Mouse (Mus musculus) limb, embryonic 10.5 days (tissue): ENCODE data around the gene Camta1. TPM values are rescaled to one million over a fixed set of nuclear protein-coding genes. Genes with fewer than 3 reads are reported as not detected.

Source experiments
- DNase-seq: peaks from one replicate; pipeline ENCODE4 v3.0.0-alpha.2; 2017; ENCODE audit warnings: low spot score
- H3K27ac ChIP-seq: fragments of 300-500 bp; sonication (generic); 2 replicates; pipeline ENCODE4 v1.5.1; 2016; ENCODE audit warnings: mild to moderate bottlenecking
- H3K27me3 ChIP-seq: fragments of 300-500 bp; sonication (generic); 2 replicates; pipeline ENCODE4 v1.6.1; 2016; ENCODE audit warnings: low read depth, mild to moderate bottlenecking; ENCODE audit not compliant: poor library complexity, severe bottlenecking
- H3K36me3 ChIP-seq: fragments of 300-500 bp; sonication (generic); 2 replicates; pipeline ENCODE4 v1.6.1; 2016; ENCODE audit warnings: mild to moderate bottlenecking, moderate library complexity
- H3K4me1 ChIP-seq: fragments of 300-500 bp; sonication (generic); 2 replicates; pipeline ENCODE4 v1.6.1; 2016
- H3K4me3 ChIP-seq: fragments of 300-500 bp; sonication (generic); 2 replicates; pipeline ENCODE4 v1.5.1; 2016; ENCODE audit warnings: mild to moderate bottlenecking, moderate library complexity
- H3K9me3 ChIP-seq: fragments of 300-500 bp; sonication (generic); replicated peaks from 2 replicates; pipeline ENCODE4 v1.6.1; 2016; ENCODE audit warnings: mild to moderate bottlenecking
- WGBS: fragments of 180-500 bp; shearing (Covaris S2); methylation state at CpG from one replicate; pipeline ENCODE4 v1.1.7; 2016; 5-methylcytosine and 5-hydroxymethylcytosine counted together
- polyA plus RNA-seq: library from polyadenylated mRNA; unstranded; fragments of >200 nt; fragmentation: Nextera tagmentation; extraction: Ambion mirVana; gene quantifications from 2 replicates; pipeline ENCODE4 v1.2.1, GENCODE M21; 2016

Gene Camta1
- polyA plus RNA-seq, 1 experiment from 2014 or later: 102 TPM

DNA sequence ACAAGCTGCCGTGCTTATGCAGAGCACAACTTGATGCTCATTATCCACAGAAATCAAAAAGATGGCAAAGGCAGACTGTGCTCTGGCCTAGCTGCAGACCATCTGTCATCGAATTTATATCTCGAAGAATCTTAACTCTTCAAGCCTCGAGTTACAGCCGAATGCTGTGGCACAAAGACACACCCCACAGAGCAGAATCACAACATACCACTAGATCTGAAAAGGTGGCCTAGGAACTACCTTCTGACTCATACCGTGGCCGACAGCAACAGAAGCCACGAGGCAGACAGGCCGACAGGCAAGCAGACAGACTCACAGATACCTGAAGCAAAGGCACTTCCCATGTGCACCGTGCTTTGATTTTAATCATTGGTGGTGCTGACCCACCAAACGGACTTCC is 758.0 kb downstream of the Camta1 start:
- H3K36me3 ChIP-seq: peaks cover 4% of the 10 kb centered on the region; the same call in 1 of the 2 replicates
- H3K4me3 ChIP-seq: no peak overlapping the region
- peaks cover 14% of the 10 kb centered on the region for H3K4me1 ChIP-seq
- no peak overlapping the region for H3K27ac ChIP-seq
- 89% methylated on average over 11 of the region's 11 CpGs for WGBS
- peaks cover 30% of the 10 kb centered on the region for H3K27me3 ChIP-seq
- H3K9me3 ChIP-seq: no peaks in the 10 kb centered on the region; the same call in 1 of the 2 replicates
- DNase-seq: no peak

DNA sequence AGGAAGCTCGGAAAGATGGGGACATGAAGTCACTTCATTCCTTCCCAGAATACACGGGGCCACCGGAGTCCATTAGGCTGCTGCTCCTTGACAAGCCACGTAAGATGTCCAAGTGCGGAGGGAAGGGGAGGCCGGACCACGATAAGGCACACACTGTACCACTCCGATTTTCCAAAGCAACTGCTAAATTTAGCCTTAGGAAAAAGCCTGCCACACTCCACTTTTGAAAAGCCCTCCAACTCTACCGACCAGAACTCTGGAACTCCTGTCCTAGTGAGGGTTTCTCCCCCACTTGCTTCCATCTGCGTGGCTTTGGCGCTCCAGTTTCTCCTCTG is 764.6 kb downstream of the Camta1 start:
- Histone ChIP-seq H3K4me1 (no peaks in the 10 kb centered on the region), H3K27ac (no peak overlapping the region), H3K9me3 (no peaks in the 10 kb centered on the region; the same call in 1 of the 2 replicates), H3K36me3 (peaks cover 6% of the 10 kb centered on the region; the same call in 1 of the 2 replicates), H3K4me3 (no peak overlapping the region), H3K27me3 (no peaks in the 10 kb centered on the region)
- DNase-seq: no peak
- 94% methylated on average over 11 of the region's 11 CpGs for WGBS

DNA sequence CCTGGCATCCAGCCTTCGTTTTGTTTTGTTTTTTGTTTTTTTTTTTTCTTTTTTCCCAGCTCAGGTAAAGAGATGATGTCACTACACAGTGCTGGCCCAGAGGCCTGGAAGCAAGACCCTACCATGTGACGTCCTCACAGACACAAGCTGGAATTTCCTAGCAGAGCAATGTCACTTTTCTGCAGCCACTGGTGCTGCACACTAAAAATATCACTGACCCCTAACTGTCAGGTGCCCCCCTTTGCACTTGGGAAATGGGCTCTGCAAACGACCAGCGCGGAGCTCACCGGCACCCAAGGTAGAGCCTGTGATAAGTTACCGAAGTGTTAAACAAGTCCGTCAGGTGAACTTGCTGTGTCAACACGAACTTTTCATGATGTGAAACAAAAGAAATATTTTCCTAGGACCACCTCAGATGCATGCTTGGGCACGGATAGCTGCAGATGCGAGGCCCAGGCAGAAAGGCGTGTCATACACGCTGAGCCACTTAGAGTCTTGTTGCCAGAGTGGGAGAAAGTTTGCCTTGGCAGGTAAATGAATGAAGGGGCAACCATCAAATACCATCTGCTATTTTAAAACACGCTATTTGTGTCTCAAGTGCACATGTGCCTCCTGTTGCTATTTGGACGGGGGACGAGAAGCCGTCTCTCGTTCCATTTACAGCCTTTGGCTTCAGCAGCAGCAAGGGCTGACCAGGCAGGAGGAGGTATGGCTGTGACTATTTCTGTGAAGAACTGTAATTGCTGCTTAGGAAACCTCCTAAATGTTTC is 765.2 kb downstream of the Camta1 start:
- no peaks in the 10 kb centered on the region for H3K27me3 ChIP-seq
- H3K4me3 ChIP-seq: no peak overlapping the region
- no peak for DNase-seq
- no peaks in the 10 kb centered on the region for H3K4me1 ChIP-seq
- peaks cover 3% of the 10 kb centered on the region; the same call in 1 of the 2 replicates for H3K36me3 ChIP-seq
- no peak overlapping the region for H3K27ac ChIP-seq
- no peaks in the 10 kb centered on the region; the same call in 1 of the 2 replicates for H3K9me3 ChIP-seq
- 91% methylated on average over 18 of the region's 18 CpGs for WGBS

DNA sequence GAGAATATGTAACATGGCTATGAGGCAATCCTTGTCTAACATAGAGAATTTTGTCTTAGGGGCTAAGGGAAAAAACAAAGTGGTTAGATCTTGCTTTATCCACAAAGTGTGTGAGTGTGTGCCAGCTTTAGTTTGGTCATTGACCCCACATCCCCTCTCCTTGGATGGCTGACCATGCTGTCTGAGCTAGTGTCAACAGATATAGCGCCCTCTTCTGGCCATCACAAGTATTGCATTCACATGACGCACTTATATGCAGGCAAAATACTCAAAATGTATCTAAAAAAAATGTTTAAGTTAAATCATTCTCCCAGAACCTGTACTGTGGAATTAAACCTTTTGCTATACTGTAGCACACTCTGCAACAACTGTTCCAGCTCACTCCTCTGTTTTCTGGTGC is 766.5 kb downstream of the Camta1 start:
- Histone ChIP-seq H3K27me3 (no peaks in the 10 kb centered on the region), H3K27ac (no peak overlapping the region), H3K4me3 (no peak overlapping the region), H3K9me3 (no peaks in the 10 kb centered on the region), H3K36me3 (0 out of 2 replicates have a peak, but pooled peaks cover 2% of the 10 kb centered on the region), H3K4me1 (peaks cover 6% of the 10 kb centered on the region; the same call in 1 of the 2 replicates)
- WGBS: 40% methylated on average over 2 of the region's 2 CpGs
- no peak for DNase-seq

DNA sequence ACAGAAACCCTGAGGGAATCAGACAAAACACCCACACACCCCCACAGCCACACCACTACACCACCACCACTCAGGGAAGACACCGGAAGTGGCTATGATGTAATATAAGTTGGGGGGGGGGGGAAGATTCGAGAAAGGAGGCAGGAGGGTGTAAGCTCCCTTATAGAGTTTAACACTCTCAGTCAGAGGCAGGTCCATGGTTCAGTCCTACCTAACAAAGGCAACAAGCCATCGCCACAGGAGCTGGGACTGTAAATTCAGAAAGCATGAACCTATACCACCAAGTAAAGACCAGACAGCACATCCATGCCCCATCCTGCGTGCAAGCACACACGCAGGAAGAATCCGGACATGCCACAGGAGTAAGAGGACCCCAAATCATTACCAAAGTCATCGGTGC is 772.4 kb downstream of the Camta1 start, which contains the start of gene Gm13090:
Gene Gm13090 (plus strand): TSS at position 301 of the 400 bp plus-strand sequence.
- DNase-seq: no peak
- Histone ChIP-seq H3K4me3 (no peak within 1 kb of the TSS), H3K9me3 (no peaks in the 10 kb centered on the region), H3K27ac (no peak within 1 kb of the TSS; the same call in 1 of the 2 replicates), H3K36me3 (peaks cover 30% of the 10 kb centered on the region), H3K4me1 (peaks cover 6% of the 10 kb centered on the region; the same call in 1 of the 2 replicates), H3K27me3 (no peaks in the 10 kb centered on the region)
- WGBS: 93% methylated on average over 7 of the region's 7 CpGs

DNA sequence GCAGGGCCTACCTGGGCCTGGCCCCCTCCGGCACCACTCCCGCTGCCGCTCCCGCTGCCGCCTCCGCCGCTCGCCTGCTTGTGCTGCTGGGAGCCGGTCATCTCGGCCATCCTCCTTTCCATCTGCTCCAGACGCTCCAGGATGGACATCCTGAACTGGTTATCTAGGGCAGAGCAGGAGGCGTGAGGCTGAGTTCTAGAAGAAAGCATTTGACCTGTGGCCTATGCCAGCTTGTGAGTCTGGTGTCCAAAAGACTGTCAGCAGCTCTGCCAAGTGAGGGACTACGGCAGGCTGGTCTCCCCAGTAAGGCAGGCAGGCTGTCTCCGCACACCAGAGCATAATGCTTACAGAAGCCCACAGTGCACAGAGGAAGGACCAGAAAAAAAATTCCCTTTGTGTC is 772.9 kb downstream of the Camta1 start:
- Histone ChIP-seq H3K4me1 (peaks cover 6% of the 10 kb centered on the region; the same call in 1 of the 2 replicates), H3K9me3 (no peaks in the 10 kb centered on the region), H3K36me3 (peaks cover 30% of the 10 kb centered on the region), H3K27ac (no peak overlapping the region; the same call in 1 of the 2 replicates), H3K4me3 (no peak overlapping the region), H3K27me3 (no peaks in the 10 kb centered on the region)
- 90% methylated on average over 14 of the region's 14 CpGs for WGBS
- DNase-seq: no peak

DNA sequence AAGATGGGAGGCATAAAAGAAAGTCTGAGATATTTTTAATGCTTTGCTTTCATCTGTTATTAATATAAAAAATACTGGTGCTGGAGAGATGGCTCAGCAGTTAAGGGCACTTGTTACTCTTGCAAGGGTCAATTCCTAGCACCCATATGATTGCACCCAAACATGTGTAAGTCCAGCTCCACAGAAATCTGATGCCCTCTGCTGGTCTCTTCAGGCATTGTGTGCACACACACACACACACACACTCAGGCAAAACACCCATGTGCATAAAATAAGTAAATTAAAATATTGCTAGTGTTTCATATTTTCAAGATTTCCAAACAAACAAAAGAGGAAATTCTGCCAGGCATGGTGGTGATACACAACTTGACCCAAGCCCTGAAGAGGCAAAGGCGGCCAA is 774.3 kb downstream of the Camta1 start:
- Histone ChIP-seq H3K36me3 (peaks cover 44% of the 10 kb centered on the region), H3K27ac (no peak overlapping the region), H3K4me3 (no peak overlapping the region), H3K4me1 (peaks cover 6% of the 10 kb centered on the region; the same call in 1 of the 2 replicates), H3K27me3 (no peaks in the 10 kb centered on the region), H3K9me3 (no peaks in the 10 kb centered on the region)
- no peak for DNase-seq
- 100% methylated on average over 1 of the region's 1 CpGs for WGBS

DNA sequence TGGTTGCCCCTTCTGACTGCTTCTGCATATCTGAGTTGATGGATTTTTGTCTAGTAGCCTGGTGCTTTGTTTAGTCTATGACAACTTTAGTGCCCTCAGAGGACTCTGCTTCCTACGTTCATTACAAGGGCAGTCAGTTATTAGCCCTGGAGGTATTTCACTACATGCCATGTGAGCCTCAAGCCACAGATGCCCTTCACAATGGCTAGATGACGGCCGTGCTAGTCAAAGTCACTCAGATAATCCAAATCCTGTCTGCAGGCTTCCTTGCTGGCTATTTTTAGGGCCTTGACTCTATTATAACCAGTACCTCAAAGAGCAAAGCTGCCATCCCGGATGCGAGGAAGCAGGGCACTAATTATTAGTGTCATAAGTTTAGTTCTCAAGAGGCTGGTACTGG is 778.6 kb downstream of the Camta1 start:
- DNase-seq: no peak
- H3K9me3 ChIP-seq: no peaks in the 10 kb centered on the region
- WGBS: 81% methylated on average over 5 of the region's 5 CpGs
- no peaks in the 10 kb centered on the region for H3K4me1 ChIP-seq
- H3K36me3 ChIP-seq: peaks cover 57% of the 10 kb centered on the region
- H3K27ac ChIP-seq: no peak overlapping the region
- H3K27me3 ChIP-seq: no peaks in the 10 kb centered on the region
- no peak overlapping the region for H3K4me3 ChIP-seq

DNA sequence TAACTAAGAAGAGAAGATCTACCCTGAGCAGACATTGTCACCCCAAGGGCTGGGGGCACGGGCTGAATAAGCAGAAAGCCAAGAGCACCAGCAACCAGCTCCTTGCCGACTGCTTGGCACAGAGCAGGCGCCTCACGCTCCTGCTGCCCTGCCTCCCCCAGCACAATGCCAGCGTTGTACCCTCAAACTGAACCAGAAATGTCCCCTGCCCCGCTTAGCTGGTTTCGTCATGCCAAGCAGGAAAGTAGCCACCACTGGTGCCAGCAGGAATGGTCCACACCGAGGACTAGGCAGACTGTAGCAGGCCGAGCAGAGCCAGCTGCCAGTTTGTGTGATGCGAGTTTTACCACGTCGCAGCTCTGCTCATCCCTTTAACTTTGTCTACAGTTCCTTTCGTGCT is 779.7 kb downstream of the Camta1 start:
- 91% methylated on average over 13 of the region's 13 CpGs for WGBS
- no peak overlapping the region for H3K4me3 ChIP-seq
- H3K27me3 ChIP-seq: no peaks in the 10 kb centered on the region
- no peaks in the 10 kb centered on the region for H3K9me3 ChIP-seq
- no peak overlapping the region for H3K27ac ChIP-seq
- peaks cover 57% of the 10 kb centered on the region for H3K36me3 ChIP-seq
- DNase-seq: no peak
- H3K4me1 ChIP-seq: no peaks in the 10 kb centered on the region

DNA sequence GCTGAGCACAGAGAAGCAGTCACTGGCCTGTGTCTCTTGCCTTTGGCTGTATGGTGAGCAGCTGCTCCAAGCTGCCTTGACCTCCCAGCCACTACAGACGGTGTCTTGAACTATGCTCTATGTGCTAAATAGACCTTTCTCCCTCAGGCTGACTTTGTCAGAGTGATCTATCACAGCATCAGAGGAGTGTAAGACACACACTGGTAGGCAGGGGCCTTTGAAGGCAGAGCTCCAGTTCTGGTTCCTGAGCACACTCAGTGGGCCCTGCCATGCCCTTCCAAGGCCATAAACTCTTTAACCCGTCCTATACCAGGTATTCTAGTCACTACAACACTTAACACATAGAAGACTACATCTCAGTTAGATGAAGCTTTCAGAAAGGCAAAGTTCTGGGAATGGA is 780.3 kb downstream of the Camta1 start:
- WGBS: 76% methylated on average over 2 of the region's 2 CpGs
- Histone ChIP-seq H3K27me3 (no peaks in the 10 kb centered on the region), H3K9me3 (no peaks in the 10 kb centered on the region), H3K4me3 (no peak overlapping the region), H3K36me3 (peaks cover 60% of the 10 kb centered on the region), H3K27ac (no peak overlapping the region), H3K4me1 (no peaks in the 10 kb centered on the region)
- no peak for DNase-seq

DNA sequence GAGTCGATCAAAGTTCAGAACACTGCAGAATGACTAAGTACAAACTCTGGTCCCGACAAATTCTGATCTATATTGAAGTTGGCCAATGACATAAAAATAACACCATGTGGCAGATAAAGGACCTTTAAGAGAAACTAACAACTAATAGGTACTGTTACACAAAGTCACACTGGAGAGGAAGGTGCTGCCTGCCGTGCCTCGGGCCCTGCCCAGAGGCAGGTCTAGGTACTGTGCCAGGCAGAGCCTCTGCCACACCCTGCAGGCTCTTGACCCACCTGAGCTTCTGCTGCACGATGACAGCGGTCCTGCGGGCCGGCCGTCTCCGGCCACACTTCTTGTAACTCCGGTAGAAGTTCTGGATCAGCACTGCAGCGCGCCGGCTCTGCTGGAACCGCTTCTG is 786.9 kb downstream of the Camta1 start:
- no peak overlapping the region for H3K27ac ChIP-seq
- no peak overlapping the region for H3K4me3 ChIP-seq
- no peaks in the 10 kb centered on the region for H3K9me3 ChIP-seq
- H3K36me3 ChIP-seq: peaks cover 40% of the 10 kb centered on the region
- H3K4me1 ChIP-seq: no peaks in the 10 kb centered on the region
- no peak for DNase-seq
- 96% methylated on average over 15 of the region's 15 CpGs for WGBS
- no peaks in the 10 kb centered on the region for H3K27me3 ChIP-seq

DNA sequence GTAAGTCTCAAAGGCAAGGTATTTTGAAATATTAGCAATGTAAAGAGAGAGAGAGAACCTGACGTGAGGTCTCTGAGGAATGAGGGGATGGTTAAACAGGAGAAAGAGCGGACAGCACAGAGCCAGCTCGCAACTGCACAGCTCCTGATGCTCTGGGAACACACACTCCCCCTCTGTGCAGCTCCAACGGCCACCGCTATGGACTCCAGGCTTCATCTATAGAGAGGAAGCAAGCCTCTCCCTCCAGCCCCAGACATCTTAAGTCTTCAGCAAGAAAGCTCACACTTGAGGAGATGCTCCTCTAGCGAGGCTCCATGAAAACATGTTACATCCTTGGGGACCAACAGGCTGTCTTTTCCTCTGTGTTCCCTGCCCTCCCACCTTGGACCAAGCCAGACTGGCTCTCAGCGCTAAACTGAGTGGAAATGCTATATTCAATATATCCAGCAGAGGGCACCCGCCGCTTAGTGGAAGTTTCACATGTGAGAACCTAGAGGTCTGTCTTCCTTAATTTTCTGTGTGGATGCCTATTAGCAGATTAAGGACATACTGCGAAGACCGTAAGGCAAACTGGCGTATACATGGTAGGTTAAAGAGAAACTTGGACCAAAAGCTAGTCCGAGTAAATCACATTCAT is 788.5 kb downstream of the Camta1 start:
- peak; percentile 78 for DNase-seq
- no peaks in the 10 kb centered on the region for H3K4me1 ChIP-seq
- WGBS: 61% methylated on average over 13 of the region's 13 CpGs
- peaks cover 26% of the 10 kb centered on the region for H3K36me3 ChIP-seq
- no peaks in the 10 kb centered on the region for H3K9me3 ChIP-seq
- no peaks in the 10 kb centered on the region for H3K27me3 ChIP-seq
- H3K27ac ChIP-seq: no peak overlapping the region
- no peak overlapping the region for H3K4me3 ChIP-seq

DNA sequence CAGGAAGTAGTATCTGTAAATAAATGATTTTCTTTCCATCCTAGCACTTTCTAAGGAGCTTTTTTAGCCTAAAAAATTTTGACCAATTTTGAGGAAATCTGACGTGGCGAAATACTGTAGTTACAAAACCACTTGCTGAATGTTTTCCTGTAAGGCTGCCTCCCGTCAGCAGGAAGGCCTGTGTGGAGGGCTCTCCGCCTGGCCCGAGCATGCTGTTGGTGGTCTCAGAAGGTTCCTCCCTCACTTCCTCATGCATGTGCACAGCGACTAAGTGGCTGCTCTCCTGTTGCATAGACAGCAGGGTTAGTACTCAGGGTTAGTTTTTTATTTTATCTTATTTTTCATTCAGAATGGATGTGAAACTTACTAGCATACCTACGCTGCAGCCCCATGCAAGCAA is 790.7 kb downstream of the Camta1 start:
- H3K27ac ChIP-seq: no peak overlapping the region
- WGBS: 91% methylated on average over 7 of the region's 7 CpGs
- no peaks in the 10 kb centered on the region for H3K27me3 ChIP-seq
- no peak for DNase-seq
- H3K9me3 ChIP-seq: no peaks in the 10 kb centered on the region
- no peak overlapping the region for H3K4me3 ChIP-seq
- H3K36me3 ChIP-seq: peaks cover 12% of the 10 kb centered on the region; the same call in 1 of the 2 replicates
- H3K4me1 ChIP-seq: no peaks in the 10 kb centered on the region
